Mouse (Mus musculus): Measurements from ENCODE around the gene Chid1.

The Chid1 gene

DNA sequence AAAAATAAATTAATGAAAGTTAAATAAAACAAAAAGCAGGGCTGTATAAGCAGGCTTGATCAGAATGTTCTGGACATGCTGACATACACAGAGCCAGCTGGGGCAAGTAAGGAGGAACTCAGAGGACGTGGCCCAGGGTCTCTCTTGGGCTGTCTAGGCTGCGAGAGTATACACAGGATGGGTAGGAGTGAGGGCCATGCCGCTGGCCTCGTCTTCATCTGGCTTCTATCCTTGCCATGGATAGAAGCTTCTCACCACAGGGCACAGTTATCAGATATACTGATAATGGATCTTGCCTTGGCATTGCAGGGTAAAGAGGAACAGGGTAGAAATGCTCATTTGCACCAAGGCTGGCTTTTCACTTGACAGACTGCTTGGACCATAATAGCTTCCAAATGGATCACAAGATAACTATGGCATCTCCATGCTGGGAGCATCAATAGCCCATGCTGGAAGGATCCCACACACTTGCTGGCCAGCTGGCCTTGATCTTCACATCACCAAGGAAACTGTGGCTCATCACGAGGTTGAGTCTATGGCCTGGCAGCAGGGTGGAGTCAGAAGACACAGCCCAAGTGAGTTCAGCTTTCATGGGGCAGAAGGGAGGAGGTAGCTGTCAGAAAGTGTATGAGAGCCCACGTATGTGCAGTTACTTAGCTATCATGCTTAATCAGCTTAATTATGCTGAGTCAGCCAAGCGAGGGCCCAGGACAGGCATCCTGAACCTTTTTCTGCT is 37.7 kb downstream of the Chid1 start:
- WGBS, result 84% methylated on average over 7 of the region's 7 CpGs

- 84% methylated on average over 3 of the region's 3 CpGs for WGBS
Measured at GRCm38 (mm10) chr7:141497600-141497999, 42.1 kb downstream of the Chid1 start.

DNA sequence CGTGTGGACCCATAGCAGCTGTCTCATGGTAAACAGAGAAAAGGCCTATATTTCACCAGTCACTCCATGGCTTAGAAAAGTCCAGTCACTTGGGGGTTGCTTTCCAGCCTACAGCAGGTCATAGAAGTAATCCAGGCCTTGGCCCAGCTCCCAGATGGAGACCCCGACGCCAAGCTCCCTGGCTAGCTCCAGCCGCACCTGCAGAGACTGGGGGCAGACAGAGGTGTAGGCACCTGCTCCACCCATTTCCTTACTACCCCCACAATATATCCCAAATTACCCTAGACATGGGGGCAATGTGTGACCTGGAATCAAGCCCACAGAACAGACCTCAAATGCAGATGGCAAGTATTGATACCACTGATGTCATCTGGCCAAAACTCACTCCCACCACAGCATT is 43.7 kb downstream of the Chid1 start:
- 83% methylated on average over 4 of the region's 4 CpGs for WGBS

- 87% methylated on average over 2 of the region's 2 CpGs for WGBS
Measured at GRCm38 (mm10) chr7:141495379-141495778, 44.3 kb downstream of the Chid1 start.

DNA sequence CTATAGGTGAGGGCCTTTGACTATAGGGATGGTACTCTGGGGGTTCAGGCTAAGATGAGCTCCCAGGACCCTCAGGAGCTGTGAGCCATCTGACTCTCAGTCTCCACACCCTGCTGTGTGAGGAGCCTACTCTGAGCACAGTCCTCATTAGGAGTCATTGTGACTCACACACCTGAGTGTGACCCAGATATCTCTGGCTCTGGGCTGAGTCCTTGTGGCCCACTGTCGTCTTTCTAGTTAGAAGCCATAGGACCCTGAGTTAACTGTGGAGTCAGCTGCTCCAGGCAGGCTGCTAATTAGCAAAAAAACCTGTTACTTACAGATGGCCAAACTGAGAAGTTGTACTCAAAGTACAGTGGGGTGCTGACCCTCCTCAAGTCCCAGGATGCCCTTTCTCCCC is 45.9 kb downstream of the Chid1 start:
- WGBS, result 74% methylated on average over 1 of the region's 1 CpGs

GRCm38 (mm10) chr7:141492738-141493137 is 46.9 kb downstream of the Chid1 start:
- 86% methylated on average over 5 of the region's 5 CpGs for WGBS

- WGBS, result 91% methylated on average over 2 of the region's 2 CpGs
Measured at GRCm38 (mm10) chr7:141491151-141491550, 48.5 kb downstream of the Chid1 start.

- WGBS, result 78% methylated on average over 7 of the region's 7 CpGs
Measured at GRCm38 (mm10) chr7:141487141-141487540, 52.5 kb downstream of the Chid1 start.

- 86% methylated on average over 1 of the region's 1 CpGs for WGBS
Measured at GRCm38 (mm10) chr7:141486239-141486638, 53.4 kb downstream of the Chid1 start.

DNA sequence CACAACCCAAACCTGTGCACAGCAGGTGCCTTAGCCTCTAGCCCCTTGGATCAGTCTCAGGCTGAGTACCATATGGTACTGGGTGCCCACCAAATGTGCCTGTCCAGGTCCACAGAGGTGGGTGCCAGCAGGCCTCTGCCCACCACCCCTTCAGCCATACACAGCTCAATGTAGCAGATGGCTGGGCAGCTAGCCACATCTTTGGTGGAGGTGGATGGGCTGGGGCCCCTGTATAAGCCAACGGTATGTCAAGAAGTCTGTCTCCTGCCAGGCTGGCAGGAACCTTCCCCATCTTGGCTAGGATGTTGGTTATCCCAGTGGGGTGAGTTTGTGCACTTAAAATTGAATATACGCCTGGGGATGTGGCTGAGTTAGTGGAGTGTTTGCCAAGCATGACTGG is 54.1 kb downstream of the Chid1 start:
- WGBS, result 36% methylated on average over 2 of the region's 2 CpGs

GRCm38 (mm10) chr7:141485186-141485585 is 54.5 kb downstream of the Chid1 start:
- WGBS, result 87% methylated on average over 2 of the region's 2 CpGs

DNA sequence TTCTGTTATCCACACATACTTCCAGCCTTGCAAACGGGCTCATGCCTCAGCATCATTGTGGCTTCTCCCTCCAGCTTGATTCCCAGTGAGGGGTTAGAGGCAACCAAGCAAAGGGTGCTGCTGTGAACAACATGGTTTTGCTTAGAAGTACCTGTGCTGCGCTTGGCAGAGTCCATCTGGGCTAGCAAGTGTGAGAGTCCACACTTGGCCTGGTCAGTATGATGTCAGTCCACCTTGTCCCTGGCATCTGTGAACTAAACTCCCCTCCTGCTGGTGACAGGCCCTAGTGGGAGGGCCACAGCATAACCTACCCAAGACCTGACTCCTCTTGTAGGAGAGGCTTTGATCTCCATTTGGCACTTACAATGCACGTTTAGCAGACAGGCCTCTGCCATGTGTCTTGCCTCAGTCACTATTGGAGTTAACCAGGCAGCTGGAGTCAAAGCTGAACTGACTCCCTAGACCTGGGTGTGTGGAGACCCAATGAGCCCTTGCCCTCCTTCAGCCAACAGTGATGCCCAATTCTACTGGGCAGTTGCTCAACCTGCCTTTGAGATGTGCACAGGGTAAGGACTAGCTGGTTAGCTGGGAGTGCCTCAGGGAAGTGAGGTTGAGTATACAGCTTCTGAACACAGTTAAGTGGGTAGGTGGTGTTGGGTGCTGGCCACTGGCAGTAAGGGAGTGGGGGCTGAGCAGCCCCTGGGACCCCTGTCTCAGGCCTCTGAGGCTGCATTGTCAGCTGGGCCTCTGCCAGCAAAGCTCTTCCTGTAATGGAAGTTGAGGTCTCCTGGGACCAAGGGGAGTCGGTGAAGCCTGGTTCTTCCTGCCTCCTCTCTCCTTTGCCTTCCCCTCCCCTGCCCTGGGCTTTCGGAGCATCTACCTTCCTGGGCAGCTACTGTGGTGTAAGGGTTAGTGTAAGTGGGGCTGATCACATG is 55.2 kb downstream of the Chid1 start:
- 86% methylated on average over 5 of the region's 5 CpGs for WGBS

GRCm38 (mm10) chr7:141483114-141483653 is 56.5 kb downstream of the Chid1 start:
- WGBS, result 70% methylated on average over 6 of the region's 6 CpGs

DNA sequence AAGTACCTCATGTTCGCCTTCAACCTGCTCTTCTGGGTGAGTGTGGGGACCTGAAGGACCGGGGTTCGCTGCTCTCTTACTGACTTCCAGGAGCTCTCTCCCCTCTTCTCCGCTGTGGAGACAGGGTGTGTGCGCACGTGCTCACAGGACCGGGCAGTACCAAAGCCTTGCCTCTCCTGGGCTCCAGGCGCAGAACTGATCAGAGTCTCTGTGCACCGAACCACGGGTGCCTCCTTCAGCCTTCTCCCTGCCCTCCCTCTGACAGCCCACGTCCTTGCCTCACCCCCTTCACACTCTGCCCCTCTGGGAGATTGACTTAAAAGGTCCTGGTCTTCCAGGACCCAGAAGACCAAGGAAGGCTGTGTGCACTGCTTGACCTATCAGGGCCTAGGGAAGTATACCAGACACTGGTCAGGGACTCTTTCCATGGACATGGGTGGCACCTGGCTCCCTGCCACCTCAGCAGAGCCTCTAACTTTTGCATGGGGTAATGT is 57.1 kb downstream of the Chid1 start:
- WGBS, result 26% methylated on average over 11 of the region's 11 CpGs

GRCm38 (mm10) chr7:141481498-141482401 is 57.9 kb downstream of the Chid1 start:
- 3% methylated on average over 81 of the region's 81 CpGs for WGBS

- WGBS, result 9% methylated on average over 10 of the region's 10 CpGs
Measured at GRCm38 (mm10) chr7:141480842-141481497, 58.7 kb downstream of the Chid1 start.

GRCm38 (mm10) chr7:141478270-141478748 is 61.3 kb downstream of the Chid1 start:
- 74% methylated on average over 5 of the region's 5 CpGs for WGBS

DNA sequence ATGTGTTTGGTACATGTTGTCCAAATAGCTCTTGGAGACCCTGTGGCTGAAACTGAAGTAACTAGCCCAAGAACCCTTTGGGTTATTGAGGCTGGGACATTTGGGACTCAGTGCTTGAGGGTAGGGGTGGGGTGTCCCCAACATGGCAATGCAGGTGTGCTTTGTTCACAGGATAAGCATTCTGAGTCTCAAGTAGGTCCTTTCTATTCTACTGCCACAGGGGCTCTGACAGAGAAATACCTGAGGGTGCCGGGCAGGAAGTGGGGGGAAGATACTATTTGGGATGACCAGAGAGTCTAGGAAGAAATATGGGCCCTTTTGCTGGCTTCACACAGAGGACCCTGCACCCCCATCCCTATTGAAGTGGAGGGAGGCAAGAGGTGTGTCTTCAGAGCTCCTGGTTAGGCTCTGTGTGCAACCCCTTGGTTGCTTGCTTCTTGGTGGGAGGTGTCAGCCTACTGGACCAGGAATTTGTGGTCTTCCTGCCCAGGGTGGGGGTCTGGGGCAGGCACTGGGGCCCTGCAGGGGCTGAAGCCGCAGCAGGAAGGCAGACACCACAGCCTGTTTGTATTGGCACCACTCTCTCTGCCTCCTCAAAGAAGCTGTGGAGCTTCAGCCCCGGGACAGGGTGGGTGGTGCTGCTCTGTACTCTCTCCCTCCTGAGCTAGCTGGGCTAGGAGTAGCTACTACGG is 61.9 kb downstream of the Chid1 start:
- 55% methylated on average over 4 of the region's 4 CpGs for WGBS

DNA sequence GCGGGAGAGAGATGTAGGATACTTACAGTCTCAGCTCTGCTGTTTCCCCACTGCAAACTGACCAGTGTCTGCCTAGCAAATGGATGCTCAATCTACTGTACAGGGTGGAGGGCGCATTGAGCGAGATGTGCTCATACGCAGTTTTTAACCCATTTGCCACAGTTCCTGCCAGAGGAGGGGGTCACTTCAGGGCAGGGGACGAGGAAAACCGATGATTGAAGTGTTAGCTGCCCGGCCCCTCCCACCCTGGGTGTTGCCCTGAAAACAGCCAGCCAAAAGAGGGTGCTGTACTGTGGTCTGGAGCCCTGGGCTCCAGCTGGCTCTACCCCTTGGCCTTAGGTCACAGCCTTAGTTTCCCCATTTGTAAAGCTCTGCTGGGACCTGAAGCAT is 62.7 kb downstream of the Chid1 start:
- 21% methylated on average over 7 of the region's 7 CpGs for WGBS
